Mouse (Mus musculus) cerebellum, postnatal 14 days (tissue): Measurements from ENCODE around the gene Gabpb2.

Experiments used
- DNase-seq, 2 experiments: peaks; one replicate each; pipeline ENCODE4 v3.0.0; 2021; ENCODE audit warnings: mixed read lengths in 2 of 2

Gabpb2 gene

DNA sequence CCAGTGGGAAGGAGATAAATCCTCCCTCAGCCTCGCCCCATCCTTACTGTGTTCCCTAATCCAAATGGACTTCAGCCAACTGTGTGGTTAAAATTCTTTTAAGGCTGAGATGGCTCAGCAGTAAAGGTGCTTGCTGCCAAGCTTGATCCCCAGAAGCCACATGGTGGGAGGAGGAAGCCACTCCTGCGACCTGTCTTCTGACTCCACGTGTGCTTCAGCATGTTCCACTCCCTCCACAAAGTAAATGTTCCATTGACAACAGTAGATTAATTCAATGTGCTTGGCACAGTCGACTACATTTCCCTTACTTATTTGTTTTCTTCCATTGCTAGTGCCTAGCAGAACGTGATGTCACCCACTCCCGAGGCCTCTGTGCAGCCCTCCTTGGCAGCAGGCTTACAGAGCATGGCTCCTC lies 23.0 kb downstream of the Gabpb2 start:
- peak; percentile 14 to 52 for DNase-seq

DNA sequence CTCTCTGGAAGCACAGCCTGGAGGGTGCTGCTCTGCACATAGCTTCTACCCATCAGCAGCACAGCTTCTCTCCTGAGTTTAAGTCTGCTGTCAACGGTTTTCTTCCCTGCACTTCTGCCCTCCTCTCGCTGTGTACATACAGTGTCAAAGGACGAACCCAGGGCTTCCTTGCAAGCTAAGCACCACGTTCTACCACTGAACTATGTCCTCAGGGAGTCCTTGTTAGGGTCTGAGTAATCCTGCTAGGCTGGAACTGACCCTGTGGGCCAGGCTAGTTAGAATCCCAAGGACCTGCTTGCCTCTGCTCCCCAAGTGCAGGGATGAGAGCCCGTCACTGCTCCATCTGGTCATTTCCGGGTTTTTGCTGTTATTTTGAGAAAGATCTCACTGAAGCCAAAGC lies 30.8 kb downstream of the Gabpb2 start:
- no peak for DNase-seq

DNA sequence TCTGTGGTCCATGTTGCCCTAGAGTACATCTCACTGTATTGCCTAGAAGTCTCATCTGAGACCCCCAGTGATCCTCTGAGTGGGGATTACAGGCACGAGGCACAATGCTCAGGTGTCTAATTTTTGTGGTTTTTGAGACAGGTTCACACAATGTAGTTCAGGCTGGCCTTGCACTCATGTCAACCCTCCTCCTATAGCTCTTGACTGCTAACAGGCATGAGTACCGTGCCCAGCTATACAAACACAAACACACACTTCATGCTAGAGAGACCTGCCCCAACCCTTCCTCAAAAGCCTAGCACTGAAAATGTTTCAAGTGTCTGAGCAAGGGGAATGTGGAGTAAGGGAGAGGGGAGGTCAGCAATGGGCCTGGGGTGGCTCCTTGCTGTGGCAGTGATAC lies 31.6 kb downstream of the Gabpb2 start:
- no peak for DNase-seq

DNA sequence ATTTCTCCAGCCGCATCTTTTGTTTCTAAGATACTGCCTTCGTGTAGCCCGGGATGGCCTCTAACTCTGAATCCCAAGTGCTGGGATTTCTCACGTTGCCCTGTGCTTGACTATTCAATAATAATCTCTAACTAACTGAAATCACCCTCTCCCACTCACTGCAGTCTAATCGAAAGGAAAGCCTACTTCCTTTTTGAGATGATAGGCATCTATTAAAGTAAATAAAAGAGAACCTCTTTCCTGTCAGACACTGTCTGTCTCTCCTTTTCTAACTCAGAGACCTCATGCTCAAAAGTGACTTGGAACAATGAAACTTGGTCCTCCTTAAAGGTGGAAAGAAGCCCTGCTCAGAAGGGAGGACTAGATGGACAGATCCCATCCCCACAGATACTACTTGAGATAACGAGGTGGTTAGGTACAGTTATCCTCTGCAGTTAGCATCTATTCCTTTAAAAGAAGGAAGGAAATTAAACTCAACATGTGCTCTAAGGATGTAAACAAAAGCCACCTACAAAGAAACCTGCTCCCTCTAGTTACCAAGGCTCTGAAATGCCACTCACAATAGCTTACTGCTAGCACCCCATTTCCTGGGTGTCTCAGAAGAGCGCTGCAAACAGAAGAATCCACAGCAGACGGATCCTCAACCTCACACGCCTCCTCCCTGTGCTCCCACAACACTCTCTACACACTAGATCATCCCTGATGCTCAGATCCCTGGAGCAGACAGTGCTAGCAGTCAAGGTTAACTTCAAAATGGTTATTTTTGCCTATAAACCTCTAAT lies 32.7 kb downstream of the Gabpb2 start:
- no peak for DNase-seq

DNA sequence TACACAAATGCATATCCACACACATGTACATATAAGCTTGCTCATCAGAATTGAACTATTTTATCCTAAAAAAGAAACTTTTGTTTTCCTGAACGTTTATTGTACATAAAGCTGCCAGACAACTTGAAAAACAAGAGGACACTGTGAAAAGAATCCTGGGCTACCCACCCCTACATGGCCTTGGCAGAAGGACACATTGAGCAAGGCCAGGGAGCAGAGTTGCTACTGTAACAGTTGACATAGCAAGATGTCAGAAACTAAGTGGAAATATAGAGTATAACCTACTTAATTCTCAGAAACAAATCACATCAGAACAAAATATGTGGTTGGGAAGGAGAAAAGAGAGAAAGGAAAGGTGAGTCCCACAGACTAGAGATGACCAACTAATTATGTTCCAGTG lies 35.9 kb downstream of the Gabpb2 start:
- no peak for DNase-seq

- no peak for DNase-seq
Observed at GRCm38 (mm10) chr3:95179890-95180289, 37.8 kb downstream of the Gabpb2 start.

DNA sequence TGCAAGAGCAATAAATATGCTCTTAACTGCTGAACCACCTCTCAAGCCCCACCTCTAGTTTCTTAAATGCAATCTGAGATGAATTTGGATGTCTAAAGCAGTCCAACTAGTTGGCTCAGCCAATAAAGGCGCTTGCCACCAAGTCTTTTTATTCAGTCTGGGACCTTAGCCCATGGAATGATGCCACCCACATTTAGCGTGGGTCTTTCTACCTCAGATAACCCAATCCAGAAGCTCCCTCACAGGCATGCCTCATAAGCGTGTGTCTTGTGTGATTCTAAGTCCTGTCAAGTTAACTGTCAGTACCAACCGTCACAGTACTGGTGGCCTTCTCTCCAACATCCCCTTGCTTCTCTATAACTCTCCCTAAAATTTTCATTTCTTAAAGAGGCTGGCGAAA lies 38.8 kb downstream of the Gabpb2 start:
- DNase-seq = no peak

DNA sequence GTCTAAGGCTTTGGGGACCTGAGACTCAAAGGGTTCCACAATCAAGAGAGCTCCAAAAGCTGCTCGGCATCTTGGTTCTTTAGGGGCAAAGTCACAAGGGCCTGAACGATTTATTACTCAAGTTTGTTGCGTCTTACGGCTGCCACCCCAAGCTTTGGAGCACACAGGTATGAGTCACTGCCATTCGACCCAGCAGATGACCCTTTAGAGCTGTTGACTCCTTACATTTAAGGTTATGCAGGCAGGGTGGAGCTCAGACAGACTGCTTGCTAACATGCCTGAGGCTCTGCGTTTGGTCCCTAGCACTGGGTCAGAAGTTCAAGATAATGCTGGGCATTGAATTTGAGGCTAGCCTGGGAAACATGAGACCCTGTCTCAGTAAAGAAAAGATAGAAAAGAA lies 40.1 kb downstream of the Gabpb2 start:
- no peak for DNase-seq

GRCm38 (mm10) chr3:95176500-95176899 lies 41.2 kb downstream of the Gabpb2 start:
- DNase-seq = no peak

- DNase-seq = peak; percentile 94 to 98
Observed at GRCm38 (mm10) chr3:95174011-95174592, 43.6 kb downstream of the Gabpb2 start.

- peak; percentile 30 to 63 for DNase-seq
Observed at GRCm38 (mm10) chr3:95173256-95173949, 44.3 kb downstream of the Gabpb2 start.

- peak in 1 of 2 experiments; percentile 16 for DNase-seq
Observed at GRCm38 (mm10) chr3:95172526-95173255, 45.0 kb downstream of the Gabpb2 start.

- no peak for DNase-seq
Observed at GRCm38 (mm10) chr3:95171105-95171504, 46.6 kb downstream of the Gabpb2 start.

DNA sequence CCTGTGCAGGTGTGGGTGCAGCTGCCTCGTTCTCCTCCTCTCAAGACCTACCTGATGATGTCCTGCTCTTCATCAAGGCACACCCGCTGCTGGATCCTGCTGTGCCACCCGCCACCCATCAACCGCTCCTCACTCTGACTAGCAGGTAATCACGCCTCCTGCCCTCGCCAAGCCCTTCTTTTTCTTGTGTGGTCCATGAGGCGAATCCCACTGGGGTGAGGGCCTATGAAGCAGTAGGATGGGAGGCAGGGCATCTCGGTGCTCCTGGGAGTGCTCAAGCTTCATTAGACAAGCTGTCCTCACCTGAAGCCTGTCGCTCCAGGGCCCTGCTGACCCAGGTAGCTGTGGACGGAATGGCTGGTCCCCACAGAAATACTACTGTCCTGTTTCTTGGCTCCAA lies 47.7 kb downstream of the Gabpb2 start:
- DNase-seq = no peak

GRCm38 (mm10) chr3:95164840-95165239 lies 52.9 kb downstream of the Gabpb2 start:
- DNase-seq = no peak

GRCm38 (mm10) chr3:95164256-95164550 lies 53.5 kb downstream of the Gabpb2 start:
- no peak for DNase-seq

GRCm38 (mm10) chr3:95163419-95164255 lies 54.1 kb downstream of the Gabpb2 start:
- DNase-seq = peak; percentile 54 to 78

- no peak for DNase-seq
Observed at GRCm38 (mm10) chr3:95162345-95162628, 55.4 kb downstream of the Gabpb2 start.

- peak in 1 of 2 experiments; percentile 48 for DNase-seq
Observed at GRCm38 (mm10) chr3:95161618-95162344, 55.9 kb downstream of the Gabpb2 start.

- DNase-seq = peak; percentile 66 to 70
Observed at GRCm38 (mm10) chr3:95161041-95161551, 56.6 kb downstream of the Gabpb2 start.
